Mouse (Mus musculus) kidney, adult 2 months (tissue): Measurements from ENCODE around the gene Zyg11a. TPM values are rescaled to one million over a fixed set of nuclear protein-coding genes. Genes with fewer than 3 reads are reported as not detected.

Source experiments
- DNase-seq: peaks from one replicate; pipeline ENCODE4 v3.0.0; 2021
- H3K27ac ChIP-seq: fragments of 200-500 bp; 2 replicates; pipeline ENCODE4 v1.5.1; 2012; ENCODE audit warnings: low read depth, low read length, control low read depth, inconsistent platforms; ENCODE audit not compliant: insufficient read depth
- H3K27me3 ChIP-seq: fragments of 200-500 bp; replicated peaks from 2 replicates; pipeline ENCODE4 v1.6.1; 2012; ENCODE audit warnings: mild to moderate bottlenecking, moderate library complexity, low read length, inconsistent platforms; ENCODE audit not compliant: control insufficient read depth, insufficient read depth
- H3K36me3 ChIP-seq: fragments of 200-500 bp; 2 replicates; pipeline ENCODE4 v1.6.1; 2012; ENCODE audit warnings: mild to moderate bottlenecking, moderate library complexity, low read length, inconsistent platforms; ENCODE audit not compliant: control insufficient read depth, insufficient read depth
- H3K4me1 ChIP-seq: fragments of 200-500 bp; 2 replicates; pipeline ENCODE4 v1.6.1; 2011; ENCODE audit warnings: low read length; ENCODE audit not compliant: control insufficient read depth, insufficient read depth
- H3K4me3 ChIP-seq: fragments of 200-500 bp; 2 replicates; pipeline ENCODE4 v1.5.1; 2011; ENCODE audit warnings: mild to moderate bottlenecking, low read depth, low read length, control low read depth; ENCODE audit not compliant: insufficient read depth
- CTCF ChIP-seq: fragments of 200-500 bp; conservative IDR thresholded peaks from 2 replicates; pipeline ENCODE4 v1.5.1; 2011; ENCODE audit warnings: low read depth, mild to moderate bottlenecking, control low read depth, low read length, moderate library complexity, mixed read lengths; ENCODE audit not compliant: insufficient read depth, insufficient read length
- POLR2A ChIP-seq: fragments of 200-500 bp; IDR thresholded peaks from one replicate; pipeline ENCODE4 v1.6.1; 2011; ENCODE audit warnings: low read depth, low read length, control low read depth
- WGBS: fragments of 180-500 bp; shearing (Covaris S2); methylation state at CpG from one replicate; pipeline ENCODE4 v1.1.7; 2018; 5-methylcytosine and 5-hydroxymethylcytosine counted together
- polyA plus RNA-seq: library from polyadenylated mRNA; depleted of rRNA; stranded (reverse); fragments of >200 nt; gene quantifications from 2 replicates; pipeline ENCODE4 v1.2.3, GENCODE M21; 2012; rRNA removed

Zyg11a gene
- 0.11 and 0.19 TPM in 2 replicates for polyA plus RNA-seq

- H3K4me3 ChIP-seq: peak within 1 kb of the TSS; percentile 49
- no peak within 1 kb of the TSS for H3K27ac ChIP-seq
- H3K36me3 ChIP-seq: no peaks in the 10 kb centered on the region
- H3K27me3 ChIP-seq: no peaks in the 10 kb centered on the region
- 6% methylated on average over 98 of the region's 107 CpGs for WGBS
- TF ChIP-seq POLR2A: no peak
- no peaks in the 10 kb centered on the region for H3K4me1 ChIP-seq
- DNase-seq: peak; percentile 44
Observed at GRCm38 (mm10) chr4:108217332-108218179, at the start of gene Zyg11a. Gene Zyg11a (minus strand): TSS chr4:108218048.

GRCm38 (mm10) chr4:108265774-108266173 lies 47.9 kb upstream of the Zyg11a start:
- no peak overlapping the region for H3K27ac ChIP-seq
- no peak overlapping the region for H3K4me3 ChIP-seq
- no peaks in the 10 kb centered on the region for H3K27me3 ChIP-seq
- DNase-seq: no peak
- TF ChIP-seq POLR2A (no peak), CTCF (no peak)
- no peaks in the 10 kb centered on the region for H3K4me1 ChIP-seq
- WGBS: 89% methylated on average over 7 of the region's 7 CpGs
- no peaks in the 10 kb centered on the region for H3K36me3 ChIP-seq

DNA sequence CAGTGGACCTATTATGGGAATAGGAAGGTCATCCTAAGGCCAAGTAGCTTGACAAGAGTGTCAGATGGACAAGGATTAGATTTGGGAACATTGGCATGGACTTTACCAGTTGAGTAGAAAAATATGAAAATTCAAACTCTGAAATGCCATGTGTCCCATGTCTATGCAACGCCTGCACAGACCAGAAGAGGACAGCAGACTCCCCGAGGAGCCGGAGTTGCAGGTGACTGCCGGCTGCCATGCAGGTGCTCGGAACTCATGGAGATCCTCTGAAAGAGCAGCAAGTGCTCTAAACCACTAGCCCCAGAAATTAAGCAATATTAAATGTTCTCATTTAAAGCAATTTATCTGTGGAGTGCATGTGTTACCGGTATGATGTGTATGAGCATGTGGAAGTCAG lies 35.5 kb upstream of the Zyg11a start:
- Histone ChIP-seq H3K27ac (no peak overlapping the region), H3K27me3 (no peaks in the 10 kb centered on the region), H3K4me1 (no peaks in the 10 kb centered on the region), H3K4me3 (no peak overlapping the region), H3K36me3 (peaks cover 9% of the 10 kb centered on the region)
- 85% methylated on average over 6 of the region's 6 CpGs for WGBS
- DNase-seq: no peak
- TF ChIP-seq POLR2A: no peak
- peak; percentile 47 for TF ChIP-seq CTCF

DNA sequence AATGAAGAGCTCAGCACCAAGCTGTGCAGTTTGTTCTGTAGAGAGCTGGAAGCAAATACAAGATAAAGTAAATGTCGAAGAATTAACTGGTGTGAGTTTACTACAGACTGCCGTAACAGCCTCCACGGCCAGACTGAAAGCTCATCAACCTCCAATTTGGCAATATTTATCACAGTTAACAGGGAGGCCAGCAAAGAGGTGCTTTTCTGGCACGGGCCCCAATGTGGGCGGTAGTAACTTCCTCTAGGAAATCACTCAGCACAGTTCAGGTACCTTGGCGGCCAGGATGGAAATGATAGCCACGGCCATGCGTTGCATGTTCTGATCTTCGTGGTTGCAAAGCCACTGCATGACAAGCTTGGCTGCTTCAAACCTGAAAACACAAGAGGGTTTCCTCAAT lies 32.7 kb upstream of the Zyg11a start:
- H3K27ac ChIP-seq: no peak overlapping the region
- no peak for TF ChIP-seq CTCF
- no peak for TF ChIP-seq POLR2A
- 93% methylated on average over 9 of the region's 9 CpGs for WGBS
- no peak overlapping the region for H3K4me3 ChIP-seq
- DNase-seq: no peak
- H3K36me3 ChIP-seq: peaks cover 9% of the 10 kb centered on the region
- H3K4me1 ChIP-seq: no peaks in the 10 kb centered on the region
- H3K27me3 ChIP-seq: no peaks in the 10 kb centered on the region

DNA sequence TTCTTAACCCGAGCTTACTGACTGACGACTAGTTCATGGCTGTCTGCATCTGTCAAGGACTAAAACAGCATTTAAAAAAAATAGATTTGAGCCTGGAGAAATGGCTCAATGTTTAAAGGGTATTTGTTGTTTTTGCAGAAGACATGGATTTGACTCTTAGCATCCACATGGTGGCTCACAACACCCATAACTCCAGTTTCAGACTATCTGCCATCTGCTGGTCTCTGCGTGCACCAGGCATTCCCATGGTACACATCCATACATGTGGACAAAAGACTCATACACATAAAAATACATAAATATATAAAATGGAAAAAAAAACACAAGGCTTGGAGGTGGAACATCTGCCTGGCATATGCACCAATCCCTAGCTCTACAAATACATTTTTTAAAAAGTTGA lies 31.5 kb upstream of the Zyg11a start:
- H3K36me3 ChIP-seq: peaks cover 11% of the 10 kb centered on the region
- H3K4me1 ChIP-seq: no peaks in the 10 kb centered on the region
- no peaks in the 10 kb centered on the region for H3K27me3 ChIP-seq
- 85% methylated on average over 3 of the region's 3 CpGs for WGBS
- no peak overlapping the region for H3K27ac ChIP-seq
- TF ChIP-seq POLR2A (no peak), CTCF (peak; percentile 29)
- DNase-seq: no peak
- no peak overlapping the region for H3K4me3 ChIP-seq

DNA sequence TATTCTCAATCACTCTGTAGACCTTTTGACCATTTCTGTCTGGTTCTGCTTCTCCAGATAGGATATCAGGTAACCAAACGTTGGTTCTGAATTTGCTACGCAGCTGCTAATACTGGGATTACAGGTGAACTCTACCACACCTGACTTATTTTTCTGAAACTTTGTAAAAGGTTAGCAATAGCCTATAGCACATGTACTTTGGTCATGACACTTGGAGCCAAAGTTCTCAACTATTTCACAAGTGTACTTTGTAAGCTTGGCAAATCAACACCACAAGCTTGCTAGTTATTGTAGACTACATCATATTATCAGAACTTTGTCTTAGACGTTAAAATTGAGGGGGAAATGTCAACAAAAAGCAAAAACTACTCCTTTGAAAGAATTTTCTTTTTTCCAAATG lies 15.8 kb upstream of the Zyg11a start:
- peaks cover 6% of the 10 kb centered on the region for H3K36me3 ChIP-seq
- 65% methylated on average over 3 of the region's 3 CpGs for WGBS
- H3K27me3 ChIP-seq: no peaks in the 10 kb centered on the region
- H3K27ac ChIP-seq: no peak overlapping the region
- TF ChIP-seq POLR2A (no peak), CTCF (no peak)
- no peak overlapping the region for H3K4me3 ChIP-seq
- peak; percentile 33 for DNase-seq
- H3K4me1 ChIP-seq: no peaks in the 10 kb centered on the region; the same call in 1 of the 2 replicates

DNA sequence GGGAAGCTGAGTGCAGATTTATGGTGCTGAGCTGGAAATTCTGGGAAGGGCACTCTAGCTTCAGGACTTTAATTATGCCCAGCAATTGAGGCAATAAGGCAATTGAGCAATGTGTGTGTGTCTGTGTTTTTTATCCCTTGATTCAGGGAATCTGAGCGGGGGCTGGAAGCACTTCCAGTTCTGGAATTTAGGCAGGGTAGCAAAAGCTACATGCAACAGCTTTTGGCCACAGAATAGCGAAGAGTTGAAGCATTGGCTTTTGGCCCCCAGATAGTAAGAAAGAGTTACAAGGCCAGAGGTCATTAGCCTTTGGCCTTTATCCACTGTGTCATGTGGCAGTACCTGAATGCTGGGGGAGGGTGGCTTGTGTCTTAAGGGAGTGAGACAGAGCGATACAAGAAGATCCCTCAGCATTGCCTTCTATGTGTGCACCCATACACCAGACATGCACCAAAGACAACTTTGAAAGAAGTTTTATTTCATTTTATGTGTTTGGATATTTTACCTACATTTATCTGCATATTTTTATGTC lies 7.6 kb upstream of the Zyg11a start:
- TF ChIP-seq CTCF: no peak
- TF ChIP-seq POLR2A: no peak
- WGBS: 59% methylated on average over 3 of the region's 3 CpGs
- H3K36me3 ChIP-seq: no peaks in the 10 kb centered on the region
- no peaks in the 10 kb centered on the region for H3K4me1 ChIP-seq
- DNase-seq: peak; percentile 43
- no peak overlapping the region for H3K27ac ChIP-seq
- no peaks in the 10 kb centered on the region for H3K27me3 ChIP-seq
- no peak overlapping the region for H3K4me3 ChIP-seq
